Mouse (Mus musculus) lung, postnatal 0 days (tissue): ENCODE measurements around the gene Myo9a.

Experiments
- CTCF ChIP-seq: IDR thresholded peaks from 2 replicates; pipeline ENCODE4 v1.5.1; 2016; ENCODE audit warnings: antibody characterized with exemption, mild to moderate bottlenecking
- EP300 ChIP-seq: IDR thresholded peaks from 2 replicates; pipeline ENCODE4 v1.6.1; 2016; ENCODE audit warnings: antibody characterized with exemption, mild to moderate bottlenecking, control low read depth

- no peak for TF ChIP-seq CTCF
- no peak for TF ChIP-seq EP300
These were observed 1.3 kb downstream of the Myo9a start for GRCm38 (mm10) chr9:59751966-59752365.
